Mouse (Mus musculus): ENCODE measurements around the gene Tfb1m. TPM values are rescaled to one million over a fixed set of nuclear protein-coding genes. Genes with fewer than 3 reads are reported as not detected.

Gene Tfb1m
- polyA plus RNA-seq (2017; shearing (Covaris generic)), result 10 to 100 TPM in 1 of 3 experiments, 1 to 10 TPM in 2; 7.9 to 10.4 (median 9.4) TPM

GRCm38 (mm10) chr17:3557331-3558311 lies at the start of gene Tfb1m:
Gene Tfb1m (minus strand): TSS chr17:3557781.
- peak; percentile 96 for ATAC-seq

GRCm38 (mm10) chr17:3602954-3603672 lies 45.5 kb upstream of the Tfb1m start:
- ATAC-seq, result no peak

- no peak for ATAC-seq
Observed at GRCm38 (mm10) chr17:3598393-3598792, 40.8 kb upstream of the Tfb1m start.

GRCm38 (mm10) chr17:3597866-3598265 lies 40.3 kb upstream of the Tfb1m start:
- no peak for ATAC-seq

GRCm38 (mm10) chr17:3597130-3597529 lies 39.5 kb upstream of the Tfb1m start:
- no peak for ATAC-seq

GRCm38 (mm10) chr17:3570876-3571275 lies 13.3 kb upstream of the Tfb1m start:
- peak; percentile 21 for ATAC-seq

GRCm38 (mm10) chr17:3562405-3562804 lies 4.8 kb upstream of the Tfb1m start:
- no peak for ATAC-seq

- ATAC-seq, result no peak
Observed at GRCm38 (mm10) chr17:3560534-3560933, 3.0 kb upstream of the Tfb1m start.

GRCm38 (mm10) chr17:3558356-3558870 lies 832 bp upstream of the Tfb1m start:
- no peak for ATAC-seq

GRCm38 (mm10) chr17:3556251-3556650 lies 1.3 kb downstream of the Tfb1m start:
- ATAC-seq, result no peak

- no peak for ATAC-seq
Observed at GRCm38 (mm10) chr17:3547725-3548124, 9.9 kb downstream of the Tfb1m start.

GRCm38 (mm10) chr17:3541033-3541432 lies 16.5 kb downstream of the Tfb1m start:
- no peak for ATAC-seq

- ATAC-seq, result no peak
Observed at GRCm38 (mm10) chr17:3540304-3540703, 17.3 kb downstream of the Tfb1m start.

GRCm38 (mm10) chr17:3533425-3533824 lies 24.2 kb downstream of the Tfb1m start:
- ATAC-seq, result peak; percentile 63

- ATAC-seq, result no peak
Observed at GRCm38 (mm10) chr17:3532254-3532653, 25.3 kb downstream of the Tfb1m start, which contains the start of gene Cldn20. Gene Cldn20 (plus strand): TSS chr17:3532554.

GRCm38 (mm10) chr17:3531641-3532040 lies 25.9 kb downstream of the Tfb1m start:
- no peak for ATAC-seq

GRCm38 (mm10) chr17:3530549-3530948 lies 27.0 kb downstream of the Tfb1m start:
- ATAC-seq, result no peak

- ATAC-seq, result no peak
Observed at GRCm38 (mm10) chr17:3529523-3529922, 28.1 kb downstream of the Tfb1m start.

- ATAC-seq, result no peak
Observed at GRCm38 (mm10) chr17:3527841-3528471, 29.6 kb downstream of the Tfb1m start.

- ATAC-seq, result no peak
Observed at GRCm38 (mm10) chr17:3520344-3520743, 37.2 kb downstream of the Tfb1m start.

GRCm38 (mm10) chr17:3516406-3516805 lies 41.2 kb downstream of the Tfb1m start:
- no peak for ATAC-seq

- no peak for ATAC-seq
Observed at GRCm38 (mm10) chr17:3515851-3516250, 41.7 kb downstream of the Tfb1m start.

- no peak for ATAC-seq
Observed at GRCm38 (mm10) chr17:3514316-3514715, 43.3 kb downstream of the Tfb1m start.
